Mouse (Mus musculus) bone marrow macrophage, adult 2 months (primary cell): Measurements from ENCODE around the gene Cdc14a.

ENCODE experiments used
- CTCF ChIP-seq: IDR thresholded peaks from 2 replicates; pipeline ENCODE4 v1.5.1; 2012; ENCODE audit warnings: low read depth, mild to moderate bottlenecking, low read length, moderate library complexity
- POLR2A ChIP-seq: IDR thresholded peaks from 2 replicates; pipeline ENCODE4 v1.6.1; 2012; ENCODE audit warnings: mild to moderate bottlenecking, low read depth, low read length, borderline replicate concordance

DNA sequence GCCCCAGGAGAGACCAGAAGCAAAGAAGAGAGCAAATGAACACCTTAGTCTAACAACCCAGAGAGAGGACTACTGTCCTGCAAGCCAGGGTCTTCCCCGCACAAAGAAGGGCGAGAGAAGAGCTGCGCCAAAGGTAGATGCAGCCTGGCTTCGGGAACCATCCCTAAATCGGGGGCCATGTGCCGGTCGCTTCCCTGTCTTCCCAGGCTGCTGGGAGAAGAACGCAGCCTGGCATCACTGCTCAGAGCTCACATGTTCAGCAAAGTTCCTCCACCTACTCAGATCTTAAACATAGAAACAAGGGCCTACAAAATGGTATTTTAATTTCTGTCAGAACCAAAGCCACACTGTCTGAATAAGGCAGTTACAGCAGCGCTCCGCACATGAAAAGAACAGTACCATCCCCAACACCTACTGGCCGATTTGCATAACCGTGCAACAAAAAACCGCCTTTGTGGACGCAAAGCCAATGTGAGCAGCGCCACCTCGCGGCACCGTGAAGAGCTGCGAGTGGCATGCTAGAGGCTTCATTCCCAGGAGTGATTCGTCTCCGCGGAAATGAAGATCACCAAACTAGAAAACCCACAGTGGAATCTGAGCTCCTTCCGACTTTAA is 96.7 kb downstream of the Cdc14a start:
- TF ChIP-seq POLR2A (no peak), CTCF (peak; percentile 92)
